Mouse (Mus musculus): ENCODE measurements around the gene Isca2.

- TF ChIP-seq CTCF (IDR thresholded peaks at IDR 0.05; ENCODE audit: low read depth) (no peak), EP300 (IDR thresholded peaks at IDR 0.05; ENCODE audit: low read depth) (no peak)
Measured at GRCm38 (mm10) chr12:84811510-84811909, 38.5 kb downstream of the Isca2 start.

Data from liver, embryonic 14.5 days (tissue).